Mouse (Mus musculus): ENCODE measurements at regions not wholly inside any gene's neighbourhood (a gene's known extent, or its start where the extent isn't known, plus 50 kb on each side); places are given as distances from the start of the nearest gene placed in this dataset.

DNA sequence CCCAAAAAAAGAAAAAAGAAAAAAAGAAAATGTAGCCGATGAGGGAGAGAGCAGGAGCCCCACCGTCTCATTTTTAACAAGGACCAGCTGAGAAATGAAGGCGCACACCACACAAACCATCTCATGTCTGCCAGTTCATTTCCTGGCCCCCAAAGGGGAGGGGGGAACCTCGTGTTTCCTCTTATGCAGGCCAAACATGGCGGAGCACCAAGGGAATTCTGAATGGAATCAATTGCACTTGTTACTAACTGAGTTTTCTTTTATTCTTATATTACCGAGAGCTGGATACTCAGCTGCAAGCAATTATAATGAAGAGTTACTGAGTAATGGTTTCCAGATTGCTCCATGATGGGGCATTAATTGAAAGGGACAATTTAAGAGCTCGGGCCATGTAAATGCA, 348.5 kb upstream of the Npvf start:
- TF ChIP-seq HCFC1 (IDR thresholded peaks at IDR 0.05; ENCODE audit: low read depth, low read length): no peak
- no peak for TF ChIP-seq MEF2A (IDR thresholded peaks at IDR 0.05; ENCODE audit: borderline replicate concordance, low read depth, low read length)
- TF ChIP-seq MAX (IDR thresholded peaks at IDR 0.05; ENCODE audit: low read length): no peak
- TF ChIP-seq EP300 (IDR thresholded peaks at IDR 0.05; ENCODE audit: low read length): no peak
- no peak for TF ChIP-seq PAX5 (IDR thresholded peaks at IDR 0.05; ENCODE audit: low read length)
- TF ChIP-seq TBP (conservative IDR thresholded peaks at IDR 0.05; ENCODE audit: low read depth, low read length): no peak
- TF ChIP-seq NRF1 (IDR thresholded peaks at IDR 0.05; ENCODE audit: low read depth, low read length): no peak
- TF ChIP-seq CTCF (conservative IDR thresholded peaks at IDR 0.05 in 1 of 2, IDR thresholded peaks at IDR 0.05 in 1 of 2; ENCODE audit: low read depth in 2 of 2, low read length in 2 of 2): no peak
- no peak for TF ChIP-seq USF2 (conservative IDR thresholded peaks at IDR 0.05; ENCODE audit: low read depth, low read length)
